Mouse (Mus musculus): ENCODE data around the gene Opcml.

Opcml gene

GRCm38 (mm10) chr9:28752908-28753307 lies 962.3 kb downstream of the Opcml start:
- DNase-seq (ENCODE audit: low read depth, low spot score), result no peak

- DNase-seq (ENCODE audit: low read depth, low spot score), result no peak
Measured at GRCm38 (mm10) chr9:28756841-28757451, 966.4 kb downstream of the Opcml start.

GRCm38 (mm10) chr9:28761460-28761859 lies 970.9 kb downstream of the Opcml start:
- DNase-seq (ENCODE audit: low read depth, low spot score), result no peak

- no peak for DNase-seq (ENCODE audit: low read depth, low spot score)
Measured at GRCm38 (mm10) chr9:28764149-28764548, 973.6 kb downstream of the Opcml start.

- no peak for DNase-seq (ENCODE audit: low read depth, low spot score)
Measured at GRCm38 (mm10) chr9:28776517-28777503, 986.2 kb downstream of the Opcml start.

- DNase-seq (ENCODE audit: low read depth, low spot score), result no peak
Measured at GRCm38 (mm10) chr9:28783834-28784233, 993.3 kb downstream of the Opcml start.

- DNase-seq (ENCODE audit: low read depth, low spot score), result no peak
Measured at GRCm38 (mm10) chr9:28789439-28789838, 998.9 kb downstream of the Opcml start.

- no peak for DNase-seq (ENCODE audit: low read depth, low spot score)
Measured at GRCm38 (mm10) chr9:28800100-28800499, 1009.5 kb downstream of the Opcml start.

GRCm38 (mm10) chr9:28806666-28807065 lies 1016.1 kb downstream of the Opcml start:
- DNase-seq (ENCODE audit: low read depth, low spot score), result no peak

GRCm38 (mm10) chr9:28822060-28822459 lies 1031.5 kb downstream of the Opcml start:
- DNase-seq (ENCODE audit: low read depth, low spot score), result no peak

- DNase-seq (ENCODE audit: low read depth, low spot score), result no peak
Measured at GRCm38 (mm10) chr9:28822466-28822865, 1031.9 kb downstream of the Opcml start.

GRCm38 (mm10) chr9:28825821-28826220 lies 1035.2 kb downstream of the Opcml start:
- DNase-seq (ENCODE audit: low read depth, low spot score), result no peak

- DNase-seq (ENCODE audit: low read depth, low spot score), result no peak
Measured at GRCm38 (mm10) chr9:28845961-28846570, 1055.5 kb downstream of the Opcml start.

- DNase-seq (ENCODE audit: low read depth, low spot score), result no peak
Measured at GRCm38 (mm10) chr9:28855826-28856225, 1065.3 kb downstream of the Opcml start.

- no peak for DNase-seq (ENCODE audit: low read depth, low spot score)
Measured at GRCm38 (mm10) chr9:28861983-28862382, 1071.4 kb downstream of the Opcml start.

GRCm38 (mm10) chr9:28867256-28867655 lies 1076.7 kb downstream of the Opcml start:
- DNase-seq (ENCODE audit: low read depth, low spot score), result no peak

GRCm38 (mm10) chr9:28870478-28870877 lies 1079.9 kb downstream of the Opcml start:
- no peak for DNase-seq (ENCODE audit: low read depth, low spot score)

GRCm38 (mm10) chr9:28882566-28882965 lies 1092.0 kb downstream of the Opcml start:
- DNase-seq (ENCODE audit: low read depth, low spot score), result no peak

- no peak for DNase-seq (ENCODE audit: low read depth, low spot score)
Measured at GRCm38 (mm10) chr9:28891611-28892010, 1101.0 kb downstream of the Opcml start.

- DNase-seq (ENCODE audit: low read depth, low spot score), result no peak
Measured at GRCm38 (mm10) chr9:28903291-28903690, 1112.7 kb downstream of the Opcml start.

- DNase-seq (ENCODE audit: low read depth, low spot score), result no peak
Measured at GRCm38 (mm10) chr9:28909738-28910137, 1119.2 kb downstream of the Opcml start.

- no peak for DNase-seq (ENCODE audit: low read depth, low spot score)
Measured at GRCm38 (mm10) chr9:28911571-28912185, 1121.1 kb downstream of the Opcml start.
